Mouse (Mus musculus) hindbrain, embryonic 16.5 days (tissue): ENCODE measurements around the gene Chrna3. TPM values are rescaled to one million over a fixed set of nuclear protein-coding genes. Genes with fewer than 3 reads are reported as not detected.
A peak's percentile ranks its signal among the peaks of the same experiment; 100 is the strongest.

ENCODE experiments used
- ATAC-seq: fragments of 200-750 bp; cut with Nextera tagmentation; 2 replicates; pipeline ENCODE4 v1.8.0; 2017; ENCODE audit warnings: moderate TSS enrichment, moderate library complexity
- H3K27ac ChIP-seq: fragments of 300-500 bp; sonication (generic); 2 replicates; pipeline ENCODE4 v1.5.1; 2014; ENCODE audit warnings: low read depth, mild to moderate bottlenecking, control low read depth, low read length, moderate library complexity
- H3K27me3 ChIP-seq: fragments of 300-500 bp; sonication (generic); replicated peaks from 2 replicates; pipeline ENCODE4 v1.6.1; 2014; ENCODE audit warnings: low read length; ENCODE audit not compliant: control insufficient read depth, insufficient read depth
- H3K36me3 ChIP-seq: fragments of 300-500 bp; sonication (generic); 2 replicates; pipeline ENCODE4 v1.6.1; 2014; ENCODE audit warnings: mild to moderate bottlenecking, low read length, moderate library complexity, mixed read lengths; ENCODE audit not compliant: control insufficient read depth, insufficient read depth
- H3K4me1 ChIP-seq: fragments of 300-500 bp; sonication (generic); 2 replicates; pipeline ENCODE4 v1.6.1; 2014; ENCODE audit warnings: low read depth, low read length; ENCODE audit not compliant: control insufficient read depth, insufficient read depth
- H3K4me2 ChIP-seq: fragments of 300-500 bp; sonication (generic); 2 replicates; pipeline ENCODE4 v1.6.1; 2014; ENCODE audit warnings: mild to moderate bottlenecking, low read length, control low read depth, moderate library complexity
- H3K4me3 ChIP-seq: fragments of 300-500 bp; sonication (generic); 2 replicates; pipeline ENCODE4 v1.5.1; 2014; ENCODE audit warnings: mild to moderate bottlenecking, low read length, control low read depth, moderate library complexity
- H3K9ac ChIP-seq: fragments of 300-500 bp; sonication (generic); 2 replicates; pipeline ENCODE4 v1.6.1; 2014; ENCODE audit warnings: low read depth, mild to moderate bottlenecking, control low read depth, low read length, moderate library complexity
- H3K9me3 ChIP-seq: fragments of 300-500 bp; sonication (generic); 2 replicates; pipeline ENCODE4 v1.6.1; 2014; ENCODE audit warnings: mild to moderate bottlenecking, low read length, moderate library complexity; ENCODE audit not compliant: control insufficient read depth
- WGBS: fragments of 180-500 bp; shearing (Covaris S2); extraction: QIAGEN DNeasy Blood & Tissue Kit; methylation state at CpG from one replicate; pipeline ENCODE4 v1.1.7; 2014; 5-methylcytosine and 5-hydroxymethylcytosine counted together
- polyA plus RNA-seq: library from polyadenylated mRNA; unstranded; fragments of >200 nt; fragmentation: Nextera tagmentation; extraction: Ambion mirVana; gene quantifications from 2 replicates; pipeline ENCODE4 v1.2.1, GENCODE M21; 2015

Gene Chrna3
- 18.8 and 20.2 TPM in 2 replicates for polyA plus RNA-seq

DNA sequence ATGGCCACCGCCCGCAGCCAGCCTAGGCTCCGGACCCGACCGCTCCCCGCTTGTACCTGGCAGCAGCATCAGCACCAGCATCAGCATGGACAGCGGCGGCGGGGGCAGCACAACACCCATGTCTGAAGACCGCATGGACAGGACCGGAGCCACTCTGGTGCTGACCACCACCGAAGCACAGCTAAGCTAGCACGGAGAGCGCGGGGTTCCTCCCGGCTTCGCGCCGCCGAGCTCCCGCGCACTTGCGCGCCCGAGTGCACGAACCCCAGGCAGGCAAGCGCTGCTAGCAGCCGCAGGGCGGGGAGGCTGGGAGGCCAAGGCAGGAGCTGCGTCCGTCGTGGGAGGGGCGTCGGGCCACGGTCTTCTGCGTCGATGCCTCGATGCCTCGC, at the start of gene Chrna3:
Gene Chrna3, minus strand, starts transcription at position 288 of the 389 bp plus-strand sequence.
- H3K9me3 ChIP-seq, result no peaks in the 10 kb centered on the region
- H3K27ac ChIP-seq, result peak within 1 kb of the TSS; percentile 65
- H3K4me2 ChIP-seq, result peak within 1 kb of the TSS; percentile 76
- peaks cover 4% of the 10 kb centered on the region; the same call in 1 of the 2 replicates for H3K27me3 ChIP-seq
- ATAC-seq, result peak; percentile 79
- no peaks in the 10 kb centered on the region for H3K36me3 ChIP-seq
- WGBS, result under 1% methylated on average over 39 of the region's 39 CpGs
- peaks cover 6% of the 10 kb centered on the region; the same call in 1 of the 2 replicates for H3K4me1 ChIP-seq
- peak within 1 kb of the TSS; percentile 58 for H3K4me3 ChIP-seq
- peak within 1 kb of the TSS; percentile 74 for H3K9ac ChIP-seq

DNA sequence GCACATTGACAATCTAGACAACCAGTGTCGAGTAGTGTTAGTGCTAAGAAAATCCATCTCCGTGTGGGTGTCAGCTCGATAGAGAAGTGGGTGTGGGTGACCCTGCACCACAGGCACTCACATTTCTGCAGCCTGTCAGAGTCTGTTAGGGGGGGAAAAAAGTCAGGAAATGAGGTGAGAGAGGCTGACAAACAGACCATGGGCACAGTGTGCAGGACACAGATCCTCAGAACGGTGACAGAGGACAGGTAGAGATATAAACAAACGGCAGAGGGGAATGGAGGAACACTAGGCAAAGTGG, 41.6 kb upstream of the Chrna3 start:
- H3K4me2 ChIP-seq, result no peak overlapping the region

DNA sequence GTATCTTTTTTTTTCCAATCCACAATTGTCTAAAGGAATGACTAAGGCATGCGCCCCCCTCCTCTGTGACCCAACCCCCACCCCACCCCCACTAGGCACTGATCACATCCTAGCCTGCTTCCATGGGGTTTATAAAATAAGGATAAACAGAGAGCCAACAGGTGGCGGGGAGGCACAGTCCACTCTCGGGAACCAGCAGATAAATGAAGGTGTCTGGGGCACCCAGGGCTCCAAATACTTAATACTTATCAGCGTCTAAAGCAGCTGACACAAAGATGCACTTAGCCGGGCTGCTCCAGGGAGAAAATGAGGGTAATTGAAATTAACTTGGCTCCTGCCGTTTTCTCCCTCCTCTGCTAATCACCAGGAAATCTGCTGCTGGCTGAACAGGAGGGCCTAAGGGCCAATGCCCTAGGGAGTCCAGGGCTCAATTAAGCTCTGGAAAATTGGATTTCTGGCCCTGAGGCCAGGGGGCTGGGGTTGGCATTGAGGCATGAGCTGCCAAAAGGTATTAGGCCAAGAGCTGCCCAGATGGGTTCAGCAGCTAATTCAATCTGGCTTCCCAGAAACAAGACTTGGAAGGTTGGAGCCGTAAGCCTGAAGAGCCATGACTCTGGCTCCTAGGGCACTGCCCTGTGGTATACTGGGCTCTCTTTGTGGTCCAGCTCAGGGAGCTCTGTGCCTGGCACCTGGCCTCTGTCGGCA, 41.0 kb upstream of the Chrna3 start:
- Histone ChIP-seq H3K4me1 (peaks cover 13% of the 10 kb centered on the region), H3K9ac (no peak overlapping the region; the same call in 1 of the 2 replicates), H3K27me3 (no peaks in the 10 kb centered on the region), H3K9me3 (no peaks in the 10 kb centered on the region), H3K4me3 (no peak overlapping the region), H3K4me2 (no peak overlapping the region), H3K27ac (no peak overlapping the region), H3K36me3 (no peaks in the 10 kb centered on the region)
- ATAC-seq, result peak; percentile 91
- 21% methylated on average over 8 of the region's 8 CpGs for WGBS

More for the DNA sequence above, 41.6 kb upstream of the Chrna3 start:
- no peaks in the 10 kb centered on the region for H3K27me3 ChIP-seq
- no peak overlapping the region for H3K27ac ChIP-seq
- H3K9ac ChIP-seq, result no peak overlapping the region
- peaks cover 13% of the 10 kb centered on the region for H3K4me1 ChIP-seq
- H3K4me3 ChIP-seq, result no peak overlapping the region
- no peaks in the 10 kb centered on the region for H3K36me3 ChIP-seq
- ATAC-seq, result no peak
- no peaks in the 10 kb centered on the region for H3K9me3 ChIP-seq
- 42% methylated on average over 5 of the region's 5 CpGs for WGBS

DNA sequence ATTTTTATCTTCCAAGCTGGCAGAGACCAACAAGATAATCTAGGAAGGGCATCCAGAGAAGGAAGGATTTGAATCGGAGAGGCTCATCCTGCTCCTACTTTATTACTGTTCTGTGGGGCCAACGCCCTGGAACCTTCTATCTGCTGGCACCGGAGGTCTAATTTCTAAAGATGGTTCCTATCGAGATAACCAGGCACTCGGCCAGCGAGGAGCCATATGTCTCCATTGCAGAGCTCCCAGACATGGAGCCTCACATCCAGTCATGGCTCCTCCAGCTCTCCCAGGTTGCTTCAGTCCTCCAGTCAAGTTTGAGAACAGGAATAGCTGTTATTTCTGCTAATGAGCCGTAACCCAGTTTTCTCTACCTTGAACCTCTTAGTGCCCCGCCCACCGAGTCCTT, 38.9 kb upstream of the Chrna3 start:
- ATAC-seq, result no peak
- no peak overlapping the region for H3K4me3 ChIP-seq
- no peak overlapping the region for H3K27ac ChIP-seq
- H3K27me3 ChIP-seq, result no peaks in the 10 kb centered on the region; the same call in 1 of the 2 replicates
- 86% methylated on average over 9 of the region's 9 CpGs for WGBS
- H3K4me1 ChIP-seq, result peaks cover 13% of the 10 kb centered on the region
- H3K4me2 ChIP-seq, result no peak overlapping the region
- no peak overlapping the region for H3K9ac ChIP-seq
- H3K36me3 ChIP-seq, result no peaks in the 10 kb centered on the region
- no peaks in the 10 kb centered on the region for H3K9me3 ChIP-seq

DNA sequence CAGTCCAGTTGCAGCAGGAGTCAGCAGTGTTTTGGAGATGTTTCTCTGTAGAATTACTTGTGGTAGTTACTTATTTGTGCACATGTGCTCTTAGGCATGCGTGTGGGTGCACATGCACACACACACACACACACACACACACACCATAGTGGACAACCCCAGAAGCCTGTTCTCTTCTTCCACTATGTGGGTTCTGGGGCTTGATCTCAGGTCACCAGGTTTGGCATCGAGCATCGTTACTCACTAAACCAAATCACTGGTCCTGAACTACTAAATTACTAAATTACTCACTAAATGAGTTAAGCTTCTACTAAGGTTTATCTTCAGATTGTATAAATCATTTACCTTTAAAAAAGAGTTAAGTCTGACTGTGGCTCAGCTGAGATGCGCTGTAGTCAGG, 31.7 kb upstream of the Chrna3 start:
- 95% methylated on average over 4 of the region's 4 CpGs for WGBS
- Histone ChIP-seq H3K27ac (no peak overlapping the region), H3K36me3 (no peaks in the 10 kb centered on the region), H3K4me2 (no peak overlapping the region), H3K9ac (no peak overlapping the region), H3K4me3 (no peak overlapping the region), H3K27me3 (no peaks in the 10 kb centered on the region; the same call in 1 of the 2 replicates), H3K4me1 (no peaks in the 10 kb centered on the region), H3K9me3 (no peaks in the 10 kb centered on the region)
- no peak for ATAC-seq

DNA sequence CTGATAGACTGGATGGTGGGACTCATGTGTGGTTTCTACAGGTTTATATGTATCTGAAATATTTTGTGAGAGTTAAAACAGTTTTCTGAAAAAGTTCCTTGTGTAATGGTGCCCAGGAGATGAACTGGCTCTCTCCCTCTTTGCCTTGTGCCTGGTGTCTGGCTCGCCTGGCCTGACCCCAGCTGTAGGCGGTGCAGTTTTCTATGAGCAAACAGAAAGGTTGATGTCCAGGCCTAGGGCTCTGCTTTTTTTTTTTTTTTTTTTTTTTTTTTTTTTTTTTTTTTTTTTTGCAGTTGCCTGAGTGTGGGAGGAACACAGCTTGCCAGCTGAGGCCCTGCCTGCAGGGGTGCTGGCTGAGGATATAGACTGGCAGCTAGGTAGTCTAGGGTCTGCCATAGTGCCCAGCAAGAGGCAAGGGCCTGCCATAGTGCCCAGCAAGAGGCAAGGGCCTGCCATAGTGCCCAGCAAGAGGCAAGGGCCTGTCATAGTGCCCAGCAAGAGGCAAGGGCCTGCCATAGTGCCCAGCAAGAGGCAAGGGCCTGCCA, 29.1 kb upstream of the Chrna3 start:
- Histone ChIP-seq H3K27ac (no peak overlapping the region), H3K4me3 (no peak overlapping the region), H3K36me3 (no peaks in the 10 kb centered on the region), H3K4me2 (no peak overlapping the region), H3K9ac (no peak overlapping the region), H3K9me3 (no peaks in the 10 kb centered on the region), H3K27me3 (no peaks in the 10 kb centered on the region), H3K4me1 (no peaks in the 10 kb centered on the region)
- 47% methylated on average over 2 of the region's 2 CpGs for WGBS
- no peak for ATAC-seq

DNA sequence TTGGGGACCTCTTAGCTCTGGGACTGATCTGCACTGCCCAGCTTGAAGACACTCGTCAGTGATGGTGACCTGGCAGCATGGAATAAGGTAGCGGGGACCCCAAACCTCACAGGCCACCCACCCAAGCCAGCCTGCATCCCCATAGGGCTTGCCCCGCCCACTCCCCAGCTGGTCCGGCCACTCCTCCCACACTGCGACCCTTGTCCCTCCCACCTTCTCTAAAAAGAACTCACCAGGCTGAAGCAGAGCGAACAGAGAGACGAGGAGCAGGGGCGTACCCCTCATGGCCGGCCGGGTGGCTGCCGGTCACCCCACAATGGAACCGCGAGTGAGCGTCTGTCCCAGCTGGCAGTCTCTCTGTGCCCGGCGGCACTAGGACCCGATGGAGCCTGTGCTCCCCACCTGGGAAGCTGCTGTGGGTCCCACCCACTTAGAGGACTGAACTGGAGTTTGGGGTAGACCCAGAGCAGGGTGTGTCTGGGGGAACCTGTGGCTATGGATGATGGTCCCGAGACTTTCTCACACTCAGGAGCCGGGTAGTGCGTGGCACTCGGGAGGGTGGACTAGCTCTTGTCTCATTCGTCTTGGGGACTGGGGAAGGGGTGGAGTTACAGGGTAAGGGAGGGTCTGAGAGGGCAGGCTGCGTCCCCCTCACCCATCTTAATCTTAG, 22.0 kb upstream of the Chrna3 start, which contains the start of gene Chrnb4:
Gene Chrnb4, minus strand, starts transcription at position 569 of the 670 bp plus-strand sequence.
- H3K4me3 ChIP-seq, result peak within 1 kb of the TSS; percentile 39
- H3K9ac ChIP-seq, result peak within 1 kb of the TSS; percentile 6
- H3K36me3 ChIP-seq, result no peaks in the 10 kb centered on the region
- no peak within 1 kb of the TSS for H3K27ac ChIP-seq
- 2% methylated on average over 23 of the region's 23 CpGs for WGBS
- H3K9me3 ChIP-seq, result no peaks in the 10 kb centered on the region
- peak within 1 kb of the TSS; percentile 60 for H3K4me2 ChIP-seq
- peak; percentile 42; the same call in 1 of the 2 replicates for ATAC-seq
- no peaks in the 10 kb centered on the region for H3K27me3 ChIP-seq
- H3K4me1 ChIP-seq, result peaks cover 10% of the 10 kb centered on the region

DNA sequence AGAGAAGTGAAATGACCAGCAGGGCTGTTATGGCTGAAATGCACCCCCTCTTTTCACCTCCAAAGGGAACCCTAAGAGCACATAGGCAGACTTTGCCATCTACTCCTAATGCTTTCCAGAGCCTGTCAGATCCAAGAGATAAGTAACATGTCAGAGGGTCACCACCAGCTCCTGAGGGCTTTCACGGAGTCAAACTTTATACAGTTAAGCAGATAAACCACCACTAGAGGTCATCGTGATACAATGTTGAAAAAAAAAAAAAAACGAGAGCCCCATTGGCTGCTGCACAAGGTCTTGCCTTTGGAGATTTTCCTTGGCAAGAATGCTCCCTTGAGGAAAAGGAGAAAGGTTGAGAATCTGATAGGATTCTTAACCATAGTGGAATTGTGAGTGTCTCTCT, 20.4 kb upstream of the Chrna3 start:
- WGBS, result 1% methylated on average over 3 of the region's 3 CpGs
- H3K9ac ChIP-seq, result no peak overlapping the region
- H3K27ac ChIP-seq, result no peak overlapping the region
- no peaks in the 10 kb centered on the region for H3K36me3 ChIP-seq
- H3K4me1 ChIP-seq, result peaks cover 10% of the 10 kb centered on the region
- no peaks in the 10 kb centered on the region for H3K27me3 ChIP-seq
- no peak for ATAC-seq
- H3K4me2 ChIP-seq, result no peak overlapping the region
- no peaks in the 10 kb centered on the region for H3K9me3 ChIP-seq
- H3K4me3 ChIP-seq, result no peak overlapping the region

DNA sequence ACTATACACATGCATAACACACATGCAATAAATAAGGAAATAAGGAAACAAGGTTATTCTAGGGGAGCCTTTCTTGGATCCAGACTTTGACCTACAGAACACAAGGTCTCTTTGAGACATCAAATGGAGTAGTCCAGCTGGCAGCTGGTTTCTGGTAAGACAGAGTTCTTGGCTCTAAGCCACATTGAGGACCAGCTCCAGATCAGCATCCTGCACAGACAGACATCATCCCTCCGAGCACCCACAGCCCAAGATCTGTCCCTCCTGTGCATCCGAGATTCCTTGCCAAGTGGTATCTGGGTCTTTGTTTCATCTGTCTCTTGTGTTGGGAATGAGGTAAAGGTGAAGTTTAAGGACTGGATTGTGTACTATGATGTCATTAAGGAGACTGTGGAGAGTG, 18.6 kb upstream of the Chrna3 start:
- H3K36me3 ChIP-seq, result no peaks in the 10 kb centered on the region
- 64% methylated on average over 2 of the region's 2 CpGs for WGBS
- H3K9ac ChIP-seq, result no peak overlapping the region
- H3K4me2 ChIP-seq, result no peak overlapping the region
- peaks cover 10% of the 10 kb centered on the region for H3K4me1 ChIP-seq
- no peak overlapping the region for H3K27ac ChIP-seq
- no peaks in the 10 kb centered on the region for H3K27me3 ChIP-seq
- H3K4me3 ChIP-seq, result no peak overlapping the region
- no peak for ATAC-seq
- no peaks in the 10 kb centered on the region for H3K9me3 ChIP-seq
